ENCODE assay signal across 8 mouse cellular contexts in genomic region chr16:20714307-20715080, GRCm38 (mm10). TPM values are rescaled to one million over a fixed set of nuclear protein-coding genes. Genes with fewer than 3 reads are reported as not detected.
DNase-seq lines count a peak whose midpoint lies in the region; ATAC-seq and TF ChIP-seq lines count a peak whose summit lies in the region.

No protein-coding gene starts in this region.

- no peak for DNase-seq in lung, postnatal 25 days (ENCODE audit: low spot score)
- no peak for DNase-seq in forebrain, embryonic 10.5 days (ENCODE audit: extremely low spot score, low spot score)
- DNase-seq in stomach, postnatal 0 days (ENCODE audit: low spot score): no peak
- no peak for DNase-seq in urinary bladder, postnatal 36 days (ENCODE audit: low spot score in 2 of 2)
- no peak for DNase-seq in kidney, adult 11 months
- DNase-seq in thymus, postnatal 25 days: no peak

- H3K27me3 ChIP-seq in lung, embryonic 15.5 days: no peaks in the 10 kb centered on the region
- peaks cover 6% of the 10 kb centered on the region; the same call in 1 of the 2 replicates for H3K27me3 ChIP-seq in forebrain, embryonic 10.5 days (ENCODE audit: poor library complexity, severe bottlenecking)
- H3K27me3 ChIP-seq in limb, embryonic 15.5 days: no peaks in the 10 kb centered on the region
- H3K27me3 ChIP-seq in stomach, postnatal 0 days (ENCODE audit: control insufficient read depth, insufficient read depth, low read length): no peaks in the 10 kb centered on the region

- H3K9ac ChIP-seq in lung, embryonic 15.5 days: no peak overlapping the region
- no peak overlapping the region for H3K9ac ChIP-seq in limb, embryonic 15.5 days
- peak overlapping the region; percentile 74; the same call in 1 of the 2 replicates for H3K9ac ChIP-seq in stomach, postnatal 0 days (ENCODE audit: low read length)

- H3K4me3 ChIP-seq in lung, embryonic 15.5 days: no peak overlapping the region
- H3K4me3 ChIP-seq in forebrain, embryonic 10.5 days: peak overlapping the region; percentile 66
- H3K4me3 ChIP-seq in limb, embryonic 15.5 days: peak overlapping the region; percentile 67
- peak overlapping the region; percentile 66; the same call in 1 of the 2 replicates for H3K4me3 ChIP-seq in stomach, postnatal 0 days (ENCODE audit: low read depth, low read length)

- no peaks in the 10 kb centered on the region for H3K9me3 ChIP-seq in lung, embryonic 15.5 days
- no peaks in the 10 kb centered on the region for H3K9me3 ChIP-seq in forebrain, embryonic 10.5 days
- H3K9me3 ChIP-seq in limb, embryonic 15.5 days: no peaks in the 10 kb centered on the region
- H3K9me3 ChIP-seq in stomach, postnatal 0 days (ENCODE audit: control insufficient read depth, low read length): no peaks in the 10 kb centered on the region

- WGBS in lung, embryonic 15.5 days: 47% methylated on average over 11 of the region's 11 CpGs
- 26% methylated on average over 11 of the region's 11 CpGs for WGBS in forebrain, embryonic 10.5 days
- WGBS in limb, embryonic 15.5 days: 47% methylated on average over 11 of the region's 11 CpGs
- WGBS in stomach, postnatal 0 days: 49% methylated on average over 11 of the region's 11 CpGs

- peak overlapping the region; percentile 91 for H3K4me2 ChIP-seq in lung, embryonic 15.5 days
- peak overlapping the region; percentile 90 for H3K4me2 ChIP-seq in limb, embryonic 15.5 days
- peak overlapping the region; percentile 91 for H3K4me2 ChIP-seq in stomach, postnatal 0 days (replicated peaks; ENCODE audit: low read depth)

- ATAC-seq in lung, embryonic 15.5 days (ENCODE audit: borderline replicate concordance, extremely low read depth, low FRiP score, low TSS enrichment): no peak
- no peak for ATAC-seq in limb, embryonic 15.5 days (ENCODE audit: insufficient number of reproducible peaks, low FRiP score, low TSS enrichment, low read depth)
- no peak for ATAC-seq in stomach, postnatal 0 days (ENCODE audit: low FRiP score, low TSS enrichment)

- peaks cover 30% of the 10 kb centered on the region for H3K4me1 ChIP-seq in lung, embryonic 15.5 days
- peaks cover 56% of the 10 kb centered on the region for H3K4me1 ChIP-seq in forebrain, embryonic 10.5 days
- peaks cover 43% of the 10 kb centered on the region for H3K4me1 ChIP-seq in limb, embryonic 15.5 days
- H3K4me1 ChIP-seq in stomach, postnatal 0 days (replicated peaks; ENCODE audit: control insufficient read depth, insufficient read depth): peaks cover 3% of the 10 kb centered on the region; the same call in 1 of the 2 replicates

- H3K27ac ChIP-seq in lung, embryonic 15.5 days: no peak overlapping the region
- H3K27ac ChIP-seq in forebrain, embryonic 10.5 days: peak overlapping the region; percentile 92
- no peak overlapping the region for H3K27ac ChIP-seq in limb, embryonic 15.5 days
- H3K27ac ChIP-seq in stomach, postnatal 0 days (replicated peaks): no peak overlapping the region; the same call in 1 of the 2 replicates

- no peak for TF ChIP-seq CTCF in stomach, postnatal 0 days (IDR thresholded peaks at IDR 0.05; ENCODE audit: low read depth)

- no peak for TF ChIP-seq EP300 in stomach, postnatal 0 days (optimal IDR thresholded peaks at IDR 0.05)

- H3K36me3 ChIP-seq in lung, embryonic 15.5 days: 0 out of 2 replicates have a peak, but pooled peaks cover 3% of the 10 kb centered on the region
- peaks cover 42% of the 10 kb centered on the region for H3K36me3 ChIP-seq in forebrain, embryonic 10.5 days (replicated peaks)
- peaks cover 35% of the 10 kb centered on the region for H3K36me3 ChIP-seq in limb, embryonic 15.5 days
- no peaks in the 10 kb centered on the region for H3K36me3 ChIP-seq in stomach, postnatal 0 days (ENCODE audit: control insufficient read depth, insufficient read depth, low read length)

RNA-seq across cellular contexts. Expression of gene Polr2h, which starts 3.0 kb away (rescaled TPM):
- polyA plus RNA-seq in lung, embryonic 15.5 days (2015; fragmentation: Nextera tagmentation; extraction: Ambion mirVana): 86.6 and 101 TPM in 2 replicates
- polyA plus RNA-seq in forebrain, embryonic 10.5 days (2016; fragmentation: Nextera tagmentation; extraction: Ambion mirVana): 155 and 163 TPM in 2 replicates
- polyA plus RNA-seq in limb, embryonic 15.5 days (2015; fragmentation: Nextera tagmentation; extraction: Ambion mirVana): 87.1 and 89.8 TPM in 2 replicates
- 59.5 and 60.4 TPM in 2 replicates for polyA plus RNA-seq in stomach, postnatal 0 days (2015; fragmentation: Nextera tagmentation; extraction: Ambion mirVana)

RNA-seq across cellular contexts. Expression of gene Clcn2, which starts 3.1 kb away (rescaled TPM):
- polyA plus RNA-seq in lung, embryonic 15.5 days (2015; fragmentation: Nextera tagmentation; extraction: Ambion mirVana): 7.2 and 8.6 TPM in 2 replicates
- 11.4 and 12.5 TPM in 2 replicates for polyA plus RNA-seq in forebrain, embryonic 10.5 days (2016; fragmentation: Nextera tagmentation; extraction: Ambion mirVana)
- 12.7 and 13.8 TPM in 2 replicates for polyA plus RNA-seq in limb, embryonic 15.5 days (2015; fragmentation: Nextera tagmentation; extraction: Ambion mirVana)
- 8.4 and 10.7 TPM in 2 replicates for polyA plus RNA-seq in stomach, postnatal 0 days (2015; fragmentation: Nextera tagmentation; extraction: Ambion mirVana)

RNA-seq across cellular contexts. Expression of gene Chrd, which starts 18.4 kb away (rescaled TPM):
- polyA plus RNA-seq in lung, embryonic 15.5 days (2015; fragmentation: Nextera tagmentation; extraction: Ambion mirVana): 3.8 and 4.1 TPM in 2 replicates
- 0.87 and 1.2 TPM in 2 replicates for polyA plus RNA-seq in forebrain, embryonic 10.5 days (2016; fragmentation: Nextera tagmentation; extraction: Ambion mirVana)
- polyA plus RNA-seq in limb, embryonic 15.5 days (2015; fragmentation: Nextera tagmentation; extraction: Ambion mirVana): 12.2 and 12.8 TPM in 2 replicates
- polyA plus RNA-seq in stomach, postnatal 0 days (2015; fragmentation: Nextera tagmentation; extraction: Ambion mirVana): 2.9 and 3.9 TPM in 2 replicates

RNA-seq across cellular contexts. Expression of gene Thpo, which starts 19.8 kb away (rescaled TPM):
- 0.51 and 0.68 TPM in 2 replicates for polyA plus RNA-seq in lung, embryonic 15.5 days (2015; fragmentation: Nextera tagmentation; extraction: Ambion mirVana)
- polyA plus RNA-seq in forebrain, embryonic 10.5 days (2016; fragmentation: Nextera tagmentation; extraction: Ambion mirVana): 0.31 and 0.46 TPM in 2 replicates
- 0.66 and 0.83 TPM in 2 replicates for polyA plus RNA-seq in limb, embryonic 15.5 days (2015; fragmentation: Nextera tagmentation; extraction: Ambion mirVana)
- 0.40 and 0.42 TPM in 2 replicates for polyA plus RNA-seq in stomach, postnatal 0 days (2015; fragmentation: Nextera tagmentation; extraction: Ambion mirVana)

RNA-seq across cellular contexts. Expression of gene Fam131a, which starts 21.5 kb away (rescaled TPM):
- 4.9 and 6.3 TPM in 2 replicates for polyA plus RNA-seq in lung, embryonic 15.5 days (2015; fragmentation: Nextera tagmentation; extraction: Ambion mirVana)
- polyA plus RNA-seq in forebrain, embryonic 10.5 days (2016; fragmentation: Nextera tagmentation; extraction: Ambion mirVana): 6.3 and 7.1 TPM in 2 replicates
- polyA plus RNA-seq in limb, embryonic 15.5 days (2015; fragmentation: Nextera tagmentation; extraction: Ambion mirVana): 12.8 and 13.2 TPM in 2 replicates
- 6.7 and 7.0 TPM in 2 replicates for polyA plus RNA-seq in stomach, postnatal 0 days (2015; fragmentation: Nextera tagmentation; extraction: Ambion mirVana)
